Mouse (Mus musculus): ENCODE measurements around the gene Snrnp25. TPM values are rescaled to one million over a fixed set of nuclear protein-coding genes. Genes with fewer than 3 reads are reported as not detected.

Gene Snrnp25
- 10 to 100 TPM; 20.6 to 22.4 TPM for total RNA-seq (2021)
- long read RNA-seq, experiment 1, transcript Snrnp25-201 (5 exons, 821 nt), result major isoform, 11 of 12 reads
- long read RNA-seq, experiment 1, partial matches to known transcripts, result 0 of 12 reads
- long read RNA-seq, experiment 1, other reads (novel, unspliced or antisense), result 1 of 12 reads
- long read RNA-seq, experiment 2, transcript Snrnp25-201 (5 exons, 821 nt), result major isoform, 19 of 21 reads
- long read RNA-seq, experiment 2, partial matches to known transcripts, result 1 of 21 reads
- long read RNA-seq, experiment 2, other reads (novel, unspliced or antisense), result 1 of 21 reads

GRCm38 (mm10) chr11:32205058-32205873 lies at the start of gene Snrnp25:
TSS of gene Snrnp25 (plus strand) at chr11:32205415.
- peak; percentile 62 for TF ChIP-seq CTCF (conservative IDR thresholded peaks at IDR 0.05)
- H3K4me3 ChIP-seq, result peak within 1 kb of the TSS; percentile 78
- peak; percentile 92 to 97 for DNase-seq (ENCODE audit: low spot score in 2 of 2)
- H3K27ac ChIP-seq, result peak within 1 kb of the TSS; percentile 46

GRCm38 (mm10) chr11:32156854-32157630 lies 48.2 kb upstream of the Snrnp25 start:
- peak in 1 of 2 experiments; percentile 5 for DNase-seq (ENCODE audit: low spot score in 2 of 2)
- no peak for TF ChIP-seq CTCF (conservative IDR thresholded peaks at IDR 0.05)
- Histone ChIP-seq H3K4me3 (no peak overlapping the region), H3K27ac (peak overlapping the region; percentile 46; the same call in 1 of the 2 replicates)

- Histone ChIP-seq H3K4me3 (peak overlapping the region; percentile 40), H3K27ac (peak overlapping the region; percentile 85)
- TF ChIP-seq CTCF (conservative IDR thresholded peaks at IDR 0.05), result no peak
- DNase-seq (ENCODE audit: low spot score in 2 of 2), result peak; percentile 68 to 78
Observed at GRCm38 (mm10) chr11:32157791-32158594, 47.2 kb upstream of the Snrnp25 start.

GRCm38 (mm10) chr11:32159176-32159575 lies 46.0 kb upstream of the Snrnp25 start:
- peak in 1 of 2 experiments; percentile 7 for DNase-seq (ENCODE audit: low spot score in 2 of 2)
- TF ChIP-seq CTCF (conservative IDR thresholded peaks at IDR 0.05), result no peak
- Histone ChIP-seq H3K27ac (no peak overlapping the region), H3K4me3 (no peak overlapping the region)

DNA sequence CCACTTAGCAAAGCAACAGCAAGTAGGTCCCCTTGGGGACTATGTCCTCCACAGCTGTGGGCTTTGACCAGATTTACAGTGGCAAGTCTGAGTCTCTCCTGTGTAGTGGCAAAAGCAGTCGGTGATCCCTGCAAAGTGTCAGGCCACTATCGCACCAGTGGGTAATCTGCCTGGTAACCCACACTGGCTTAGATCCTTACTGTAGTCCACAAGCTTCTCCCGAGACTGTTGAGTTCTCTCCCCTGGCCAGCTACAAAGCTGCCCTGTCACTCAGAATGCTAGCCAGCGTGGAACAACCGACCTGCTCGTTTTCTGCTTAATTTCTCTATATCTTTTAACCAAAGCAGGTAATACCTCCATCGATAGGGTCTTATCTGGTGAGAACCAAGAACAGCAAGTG lies 44.9 kb upstream of the Snrnp25 start:
- Histone ChIP-seq H3K27ac (peak overlapping the region; percentile 28; the same call in 1 of the 2 replicates), H3K4me3 (no peak overlapping the region)
- peak in 1 of 2 experiments; percentile 7 for DNase-seq (ENCODE audit: low spot score in 2 of 2)
- no peak for TF ChIP-seq CTCF (conservative IDR thresholded peaks at IDR 0.05)

DNA sequence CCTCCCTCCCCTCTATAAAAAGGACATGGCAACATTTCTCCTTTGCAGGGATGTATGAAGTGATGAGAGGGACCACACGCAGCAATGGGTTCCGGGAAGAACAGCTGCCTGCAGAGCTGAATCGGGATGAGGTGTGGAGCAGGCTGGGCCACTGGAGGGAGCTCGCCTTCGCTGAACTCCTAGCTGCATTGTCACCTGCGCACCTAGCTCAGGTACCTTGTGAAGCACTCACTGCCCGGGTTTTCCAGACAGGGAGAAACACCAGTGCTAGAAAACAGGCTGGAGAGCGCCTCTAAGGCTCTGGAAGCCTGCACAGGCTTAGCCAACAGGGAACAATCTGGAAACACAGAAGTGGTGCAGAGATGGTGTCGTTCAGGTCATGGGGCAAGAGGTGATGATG lies 43.7 kb upstream of the Snrnp25 start:
- Histone ChIP-seq H3K4me3 (peak overlapping the region; percentile 30), H3K27ac (peak overlapping the region; percentile 87)
- TF ChIP-seq CTCF (conservative IDR thresholded peaks at IDR 0.05), result peak; percentile 62
- no peak for DNase-seq (ENCODE audit: low spot score in 2 of 2)

DNA sequence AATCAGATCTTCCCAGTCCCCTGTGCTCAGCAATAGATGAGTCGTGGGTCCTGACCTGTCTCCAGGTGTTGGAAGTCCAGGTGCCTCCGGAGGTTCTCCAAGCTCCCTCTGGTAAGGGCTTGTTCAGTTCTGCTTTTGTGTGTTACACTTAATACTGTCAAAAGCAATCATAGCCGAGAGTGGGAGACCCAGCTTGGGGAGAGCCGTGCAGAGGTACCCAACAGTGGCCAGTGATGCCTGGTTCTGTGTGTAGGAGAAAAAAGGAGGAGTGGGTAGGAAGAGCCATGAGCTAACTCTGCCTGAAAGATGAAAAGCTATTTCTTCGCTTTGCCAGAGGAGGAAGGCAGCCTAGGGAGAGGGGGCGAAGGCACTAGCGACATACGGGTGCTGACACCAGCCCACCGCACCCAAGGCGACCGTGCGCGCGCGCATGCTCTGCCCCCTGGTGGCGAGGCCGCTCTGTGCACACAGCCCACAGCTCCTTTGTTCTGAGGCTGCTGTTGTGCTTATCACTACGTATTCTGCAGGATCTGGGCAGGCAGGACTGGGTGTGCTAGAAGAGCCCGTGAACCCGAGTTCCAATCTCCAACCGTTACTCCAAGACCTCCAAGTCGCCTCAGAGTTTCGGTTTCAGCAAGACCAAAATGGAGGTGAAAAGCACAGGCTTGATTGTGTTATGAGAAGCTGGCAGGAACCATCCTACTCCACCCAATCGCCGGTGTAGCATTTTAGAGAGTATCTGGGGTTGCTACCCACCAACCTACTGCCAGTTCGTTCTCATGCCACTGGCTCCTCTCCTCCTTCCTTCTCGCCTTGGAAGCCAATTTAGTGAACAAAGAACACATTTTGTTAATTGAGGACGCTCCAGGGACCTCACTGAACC lies 43.1 kb upstream of the Snrnp25 start:
- peak overlapping the region; percentile 30 for H3K4me3 ChIP-seq
- peak overlapping the region; percentile 87 for H3K27ac ChIP-seq
- peak; percentile 84 to 94 for DNase-seq (ENCODE audit: low spot score in 2 of 2)
- peak; percentile 99 for TF ChIP-seq CTCF (conservative IDR thresholded peaks at IDR 0.05)

DNA sequence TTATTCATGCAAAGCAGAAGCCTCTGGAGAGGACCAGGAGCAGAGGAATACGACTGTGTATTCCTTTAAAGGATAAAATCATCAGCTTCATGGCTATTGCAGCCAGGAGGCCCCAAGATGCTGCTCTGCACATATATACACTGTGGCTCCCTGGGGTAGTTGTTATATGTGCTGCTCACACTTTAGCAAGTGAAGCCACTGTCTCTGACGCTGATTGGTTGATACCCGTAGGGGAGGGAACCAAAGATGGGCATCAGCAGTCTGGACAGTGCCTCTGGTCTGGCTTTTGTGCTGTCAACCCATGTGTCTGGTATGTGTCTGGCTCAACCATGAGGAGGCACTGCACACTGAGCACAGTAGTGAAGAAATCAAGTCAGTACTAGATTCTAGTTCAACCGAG lies 38.5 kb upstream of the Snrnp25 start:
- DNase-seq (ENCODE audit: low spot score in 2 of 2), result no peak
- TF ChIP-seq CTCF (conservative IDR thresholded peaks at IDR 0.05), result no peak
- H3K4me3 ChIP-seq, result no peak overlapping the region
- H3K27ac ChIP-seq, result no peak overlapping the region

- TF ChIP-seq CTCF (conservative IDR thresholded peaks at IDR 0.05), result no peak
- Histone ChIP-seq H3K4me3 (no peak overlapping the region), H3K27ac (no peak overlapping the region)
- DNase-seq (ENCODE audit: low spot score in 2 of 2), result no peak
Observed at GRCm38 (mm10) chr11:32178506-32178905, 26.7 kb upstream of the Snrnp25 start.

- Histone ChIP-seq H3K27ac (no peak overlapping the region), H3K4me3 (no peak overlapping the region)
- DNase-seq (ENCODE audit: low spot score in 2 of 2), result no peak
- TF ChIP-seq CTCF (conservative IDR thresholded peaks at IDR 0.05), result no peak
Observed at GRCm38 (mm10) chr11:32181246-32181645, 24.0 kb upstream of the Snrnp25 start.
